Mouse (Mus musculus) ES-E14 (cell line): ENCODE measurements around the gene Hnrnpd. TPM values are rescaled to one million over a fixed set of nuclear protein-coding genes. Genes with fewer than 3 reads are reported as not detected.

ENCODE experiments used
- DNase-seq: peaks from one replicate; pipeline ENCODE4 v3.0.0-alpha.2; 2013; ENCODE audit warnings: low read depth, low spot score
- H3K27ac ChIP-seq: 2 replicates; pipeline ENCODE4 v1.5.1; 2012; ENCODE audit warnings: low read depth, mild to moderate bottlenecking, low read length, moderate library complexity, mixed read lengths; ENCODE audit not compliant: poor library complexity, insufficient read depth, severe bottlenecking
- H3K36me3 ChIP-seq: 2 replicates; pipeline ENCODE4 v1.6.1; 2012; ENCODE audit warnings: mild to moderate bottlenecking, low read length, moderate library complexity, mixed read lengths; ENCODE audit not compliant: control insufficient read depth, poor library complexity, insufficient read depth, severe bottlenecking
- H3K4me1 ChIP-seq, 2 experiments: fragments of 150-350 bp in 1 of 2; sonication (generic) in 1 of 2; 2 replicates each; pipeline ENCODE4 v1.6.1; 2012; ENCODE audit warnings: low read length in 2 of 2, mild to moderate bottlenecking in 1 of 2, mixed read lengths in 1 of 2; ENCODE audit not compliant: control insufficient read depth in 2 of 2, insufficient read depth in 2 of 2, poor library complexity in 1 of 2
- H3K4me3 ChIP-seq, 2 experiments: fragments of 150-350 bp in 1 of 2; sonication (generic) in 1 of 2; 2 replicates each; pipeline ENCODE4 v1.5.1; 2012; ENCODE audit warnings: low read length in 2 of 2, low read depth in 1 of 2, mild to moderate bottlenecking in 1 of 2, mixed read lengths in 1 of 2; ENCODE audit not compliant: insufficient read depth in 1 of 2, poor library complexity in 1 of 2, severe bottlenecking in 1 of 2
- H3K9ac ChIP-seq: 2 replicates; pipeline ENCODE4 v1.6.1; 2012; ENCODE audit warnings: low read depth, mild to moderate bottlenecking, low read length, mixed read lengths; ENCODE audit not compliant: poor library complexity, insufficient read depth, severe bottlenecking
- H3K9me3 ChIP-seq: fragments of 150-350 bp; sonication (generic); 2 replicates; pipeline ENCODE4 v1.6.1; 2012; ENCODE audit warnings: low read depth, mild to moderate bottlenecking, low read length; ENCODE audit not compliant: control insufficient read depth, insufficient read depth
- CHD2 ChIP-seq: IDR thresholded peaks from 2 replicates; pipeline ENCODE4 v1.6.1; 2014; ENCODE audit warnings: mild to moderate bottlenecking, low read depth, low read length, inconsistent platforms
- HCFC1 ChIP-seq: IDR thresholded peaks from 2 replicates; pipeline ENCODE4 v1.6.1; 2012; ENCODE audit warnings: low read length, inconsistent platforms, borderline replicate concordance; ENCODE audit not compliant: insufficient read depth
- MAFK ChIP-seq: IDR thresholded peaks from 2 replicates; pipeline ENCODE4 v1.6.1; 2014; ENCODE audit warnings: mild to moderate bottlenecking, low read depth, low read length, inconsistent platforms; ENCODE audit not compliant: insufficient read depth
- ZC3H11A ChIP-seq: IDR thresholded peaks from 2 replicates; pipeline ENCODE4 v1.6.1; 2012; ENCODE audit warnings: low read depth, mild to moderate bottlenecking, inconsistent platforms, low read length, borderline replicate concordance
- ZNF384 ChIP-seq: IDR thresholded peaks from 2 replicates; pipeline ENCODE4 v1.6.1; 2012; ENCODE audit warnings: low read depth, low read length, inconsistent platforms
- in situ Hi-C, 2 experiments: fragments of 600-800 bp; cut with MboI; formaldehyde crosslinking; loops; one replicate each; pipeline ENCODE4 v1.15.1; 2025; ENCODE audit warnings: low sequenced_read_pairs in 2 of 2, inconsistent platforms in 1 of 2; ENCODE audit not compliant: unreplicated experiment in 2 of 2
- total RNA-seq: library from RNA; depleted of rRNA; stranded (reverse); fragments of 300-350 nt; gene quantifications from 2 replicates; pipeline ENCODE4 v1.2.3, GENCODE M21; 2012; rRNA removed

The Hnrnpd gene
- total RNA-seq, 1 experiment: 92.4 TPM

- Histone ChIP-seq H3K4me3 (no peak overlapping the region), H3K36me3 (no peaks in the 10 kb centered on the region), H3K9me3 (no peaks in the 10 kb centered on the region), H3K9ac (no peak overlapping the region), H3K27ac (no peak overlapping the region), H3K4me1 (no peaks in the 10 kb centered on the region)
- DNase-seq: no peak
- in situ Hi-C loops: no loop called here
- TF ChIP-seq CHD2: no peak
- no peak for TF ChIP-seq HCFC1
- no peak for TF ChIP-seq MAFK
- no peak for TF ChIP-seq ZNF384
- TF ChIP-seq ZC3H11A: no peak
Measured at GRCm38 (mm10) chr5:99922033-99922432, 56.7 kb downstream of the Hnrnpd start.

- no peaks in the 10 kb centered on the region for H3K36me3 ChIP-seq
- no peak overlapping the region for H3K4me3 ChIP-seq
- in situ Hi-C loops: no loop called here
- no peak overlapping the region for H3K9ac ChIP-seq
- no peaks in the 10 kb centered on the region for H3K4me1 ChIP-seq
- no peaks in the 10 kb centered on the region for H3K9me3 ChIP-seq
- TF ChIP-seq MAFK: no peak
- no peak for TF ChIP-seq ZNF384
- no peak for TF ChIP-seq CHD2
- no peak for TF ChIP-seq HCFC1
- TF ChIP-seq ZC3H11A: no peak
- H3K27ac ChIP-seq: no peak overlapping the region
- DNase-seq: no peak
Measured at GRCm38 (mm10) chr5:99915494-99915893, 63.2 kb downstream of the Hnrnpd start.

- Histone ChIP-seq H3K36me3 (no peaks in the 10 kb centered on the region), H3K27ac (peak within 1 kb of the TSS; percentile 70; the same call in 1 of the 2 replicates), H3K9ac (peak within 1 kb of the TSS; percentile 66), H3K4me3 (peak within 1 kb of the TSS; percentile 49 to 66), H3K9me3 (no peaks in the 10 kb centered on the region), H3K4me1 (peaks cover 0 to 2% of the 10 kb centered on the region in 2 experiments; a peak in 1 of 4 replicates)
- TF ChIP-seq MAFK (no peak), HCFC1 (no peak), CHD2 (no peak), ZC3H11A (no peak), ZNF384 (no peak)
- DNase-seq: peak; percentile 89
- in situ Hi-C loops: no loop called here
Measured at GRCm38 (mm10) chr5:99906181-99906956, 72.4 kb downstream of the Hnrnpd start, which contains the start of gene Vamp9. Gene Vamp9 (plus strand): TSS chr5:99906254.

Other genes with a start within 250 kb of the Hnrnpd start
- gene Rasgef1b, start 249.9 kb downstream of the Hnrnpd start, total RNA-seq: 1.8 and 2.8 TPM in 2 replicates
- not detected in 2 replicates for gene Vamp9, start 72.7 kb downstream of the Hnrnpd start, total RNA-seq
- gene 4930524J08Rik, start 123 bp upstream of the Hnrnpd start, total RNA-seq: 1.1 and 3.3 TPM in 2 replicates
- 177 and 184 TPM in 2 replicates for gene Hnrnpdl, start 60.7 kb upstream of the Hnrnpd start, total RNA-seq
- 81.5 and 88.8 TPM in 2 replicates for gene Enoph1, start 61.0 kb upstream of the Hnrnpd start, total RNA-seq
- 0.22 and 0.74 TPM in 2 replicates for gene Tmem150c, start 180.9 kb upstream of the Hnrnpd start, total RNA-seq